Mouse (Mus musculus): ENCODE data around the gene Ccr2.
"Not testable (repeated sequence)": the region's sequence is repeated elsewhere in the genome, so short reads cannot be mapped to it uniquely, and the experiment has no call there.

The Ccr2 gene

GRCm38 (mm10) chr9:124101723-124102122 is at the start of gene Ccr2:
Gene Ccr2 (plus strand): TSS chr9:124101950.
- DNase-seq = no peak

GRCm38 (mm10) chr9:124053532-124053931 is 48.2 kb upstream of the Ccr2 start:
- DNase-seq = no peak

GRCm38 (mm10) chr9:124056158-124056709 is 45.5 kb upstream of the Ccr2 start:
- no peak for DNase-seq

- no peak for DNase-seq
Measured at GRCm38 (mm10) chr9:124059660-124060352, 41.9 kb upstream of the Ccr2 start.

DNA sequence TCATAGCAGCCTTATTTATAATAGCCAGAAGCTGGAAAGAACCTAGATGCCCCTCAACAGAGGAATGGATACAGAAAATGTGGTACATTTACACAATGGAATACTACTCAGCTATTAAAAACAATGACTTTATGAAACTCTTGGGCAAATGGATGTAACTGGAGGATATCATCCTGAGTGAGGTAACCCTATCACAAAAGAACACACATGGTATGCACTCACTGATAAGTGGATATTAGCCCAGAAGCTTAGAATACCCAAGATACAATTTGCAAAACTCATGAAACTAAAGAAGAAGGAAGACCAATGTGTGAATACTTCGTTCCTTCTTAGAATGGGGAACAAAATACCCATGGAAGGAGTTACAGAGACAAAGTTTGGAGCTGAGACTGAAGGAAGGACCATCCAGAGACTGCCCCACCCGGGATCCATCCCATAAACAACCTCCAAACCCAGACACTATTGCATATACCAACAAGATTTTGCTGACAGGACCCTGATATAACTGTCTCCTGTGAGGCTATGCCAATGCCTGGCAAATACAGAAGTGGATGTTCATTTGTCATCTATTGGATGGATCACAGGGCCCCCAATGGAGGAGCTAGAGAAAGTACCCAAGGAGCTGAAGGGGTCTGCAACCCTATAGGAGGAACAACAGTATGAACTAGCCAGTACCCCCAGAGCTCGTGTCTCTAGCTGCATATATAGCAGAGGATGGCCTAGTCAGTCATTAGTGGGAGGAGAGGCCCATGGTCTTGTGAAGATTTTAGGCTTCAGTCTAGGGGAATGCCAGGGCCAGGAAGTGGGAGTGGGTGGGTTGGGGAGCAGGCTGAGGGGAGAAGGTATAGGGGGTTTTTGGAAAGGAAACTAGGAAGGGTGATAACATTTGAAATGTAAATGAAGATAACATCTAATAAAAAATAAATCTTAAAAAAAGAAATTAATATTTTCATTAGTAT is 40.0 kb upstream of the Ccr2 start:
- DNase-seq = not testable (repeated sequence)

GRCm38 (mm10) chr9:124066572-124067103 is 35.1 kb upstream of the Ccr2 start:
- DNase-seq = no peak

DNA sequence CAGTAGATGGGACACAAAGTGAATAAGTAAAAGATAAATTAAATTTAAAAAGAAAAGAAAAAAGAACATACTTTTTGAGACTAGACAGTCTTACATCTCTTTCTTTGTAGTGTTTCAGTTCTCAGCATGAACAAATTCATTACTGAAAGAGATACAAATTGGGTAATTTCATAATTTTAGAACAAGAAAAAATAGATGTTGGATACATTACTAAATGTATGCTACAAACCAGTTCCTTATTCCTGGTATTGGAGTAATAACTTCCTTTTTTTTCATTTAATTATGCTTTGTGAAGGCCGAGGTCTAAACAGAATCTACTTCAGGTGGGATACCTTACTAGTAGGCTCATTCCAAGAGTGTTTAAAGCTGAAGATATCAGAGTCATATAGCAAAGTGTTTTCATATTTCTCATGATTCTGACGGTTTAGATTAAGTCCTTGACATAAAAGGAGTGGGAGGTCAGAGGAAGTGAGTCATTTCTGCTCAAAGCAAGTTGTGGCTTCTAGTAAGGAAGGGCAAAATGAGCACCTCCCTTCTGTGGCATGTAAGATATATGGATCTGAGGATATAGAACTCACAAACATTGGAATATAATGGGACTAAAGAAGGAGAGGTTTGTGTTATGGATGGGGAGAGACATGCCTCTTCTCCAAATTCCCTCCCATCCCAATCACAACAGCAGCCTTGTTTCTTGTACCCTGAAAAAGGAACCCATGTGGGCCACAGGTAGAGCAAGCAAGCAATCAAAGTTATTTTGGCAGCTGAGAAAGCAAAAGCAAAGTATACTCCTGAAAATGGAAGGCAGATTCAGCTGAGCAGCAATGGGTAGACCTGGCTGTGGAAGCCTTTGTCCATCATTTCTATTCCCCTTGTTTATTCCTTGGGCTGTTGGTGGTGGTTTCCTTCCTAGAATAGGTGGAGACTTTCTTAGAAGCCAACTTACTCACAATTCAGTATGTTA is 33.4 kb upstream of the Ccr2 start:
- no peak for DNase-seq

GRCm38 (mm10) chr9:124071506-124071905 is 30.2 kb upstream of the Ccr2 start:
- peak in 1 of 2 experiments; percentile 4 for DNase-seq

DNA sequence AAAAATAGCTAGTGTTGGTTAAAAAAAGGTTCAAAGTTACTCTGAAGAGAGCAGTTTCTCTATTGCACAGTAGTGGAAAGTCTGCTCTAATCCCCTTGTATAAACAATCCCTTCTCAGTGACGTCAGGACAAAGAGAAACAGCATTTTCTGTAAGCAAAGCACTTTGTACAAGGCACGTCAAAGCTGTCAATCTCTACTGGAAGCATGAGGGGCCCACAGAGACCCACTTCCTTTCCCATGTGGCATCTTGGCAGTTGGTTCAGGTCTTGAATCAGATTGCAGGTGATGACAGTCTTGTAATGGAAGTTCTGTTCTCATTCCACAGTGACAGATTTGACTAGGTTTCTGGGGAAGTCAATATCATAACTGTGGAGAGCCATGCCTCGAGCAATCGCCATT is 21.9 kb upstream of the Ccr2 start:
- DNase-seq = no peak

DNA sequence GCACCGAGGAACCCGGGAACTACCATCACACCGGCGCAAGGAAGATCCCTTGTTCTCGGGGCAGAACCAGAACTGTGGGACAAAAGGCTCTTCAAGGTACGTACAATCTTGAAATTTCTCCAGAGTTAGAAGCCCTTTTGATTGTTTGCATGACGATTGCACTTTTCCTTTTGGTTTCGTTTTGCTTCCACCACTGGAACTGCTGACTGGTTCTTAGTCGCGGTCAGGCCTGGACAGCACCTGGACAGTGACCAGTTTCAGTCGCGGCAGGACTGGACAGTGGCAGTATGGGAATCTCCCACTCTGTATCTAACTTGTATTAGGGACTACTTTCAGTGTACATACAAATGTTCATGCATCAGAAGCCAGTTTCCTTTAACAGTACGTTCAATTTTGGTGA is 21.3 kb upstream of the Ccr2 start:
- DNase-seq = not testable (repeated sequence)

DNA sequence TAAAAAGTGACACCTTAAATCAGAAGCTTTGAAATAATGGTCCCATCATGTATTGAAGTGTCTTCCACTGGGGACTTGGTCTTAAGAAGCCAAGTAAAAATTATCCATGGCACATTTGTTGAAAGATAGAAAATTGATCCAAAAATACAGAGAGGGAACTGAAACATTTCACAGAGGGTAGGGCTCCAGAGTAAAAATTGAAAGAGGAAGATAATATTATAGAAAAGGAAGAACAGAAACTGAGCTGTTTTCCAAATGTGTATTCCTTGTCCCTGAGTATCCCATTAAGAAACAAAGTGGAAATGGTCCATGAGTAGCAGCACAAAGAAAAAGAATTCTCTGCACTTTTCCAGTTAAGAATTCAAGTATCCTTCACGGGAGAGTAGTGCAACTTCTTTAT is 11.3 kb upstream of the Ccr2 start:
- DNase-seq = no peak

GRCm38 (mm10) chr9:124099127-124099526 is 2.6 kb upstream of the Ccr2 start:
- DNase-seq = no peak

DNA sequence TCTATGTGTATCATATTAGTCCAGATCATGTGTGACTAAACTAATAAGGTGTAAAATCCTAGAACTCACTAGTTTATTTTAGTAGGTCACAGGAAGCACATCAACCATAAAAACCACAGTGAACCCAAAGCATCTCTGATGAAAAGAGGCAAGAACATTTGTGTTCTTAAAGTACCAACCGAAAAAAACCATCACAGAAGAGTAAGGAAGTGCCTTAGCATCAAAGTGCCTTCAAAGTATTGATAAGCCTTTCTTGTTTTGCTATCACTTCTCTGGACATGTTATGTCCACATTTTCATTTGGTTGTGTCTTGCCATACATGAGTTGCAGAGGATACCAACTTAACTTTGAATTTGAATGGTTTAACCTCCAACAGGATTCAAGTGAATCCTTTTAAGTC is 1.4 kb upstream of the Ccr2 start:
- no peak for DNase-seq

DNA sequence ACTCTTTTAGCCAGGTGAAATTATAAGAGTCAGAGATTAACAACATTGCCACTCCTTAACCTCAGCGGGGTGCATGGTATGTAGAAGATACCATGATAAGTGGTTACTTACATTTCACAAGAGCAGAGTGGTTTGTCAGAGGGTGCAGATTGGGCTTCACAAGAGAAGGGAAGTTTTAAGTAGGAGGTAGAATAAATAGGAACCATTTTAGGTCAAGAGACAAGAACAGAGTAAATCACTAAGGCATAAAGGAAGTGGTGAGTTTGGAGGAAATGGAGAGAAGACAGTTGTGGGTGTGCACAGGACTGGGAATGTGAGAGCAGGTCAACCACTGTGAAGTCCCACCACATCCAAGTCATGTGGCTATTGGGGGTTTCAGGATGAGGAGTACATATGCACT is 1.4 kb downstream of the Ccr2 start:
- no peak for DNase-seq

- DNase-seq = no peak
Measured at GRCm38 (mm10) chr9:124105196-124105595, 3.4 kb downstream of the Ccr2 start.

DNA sequence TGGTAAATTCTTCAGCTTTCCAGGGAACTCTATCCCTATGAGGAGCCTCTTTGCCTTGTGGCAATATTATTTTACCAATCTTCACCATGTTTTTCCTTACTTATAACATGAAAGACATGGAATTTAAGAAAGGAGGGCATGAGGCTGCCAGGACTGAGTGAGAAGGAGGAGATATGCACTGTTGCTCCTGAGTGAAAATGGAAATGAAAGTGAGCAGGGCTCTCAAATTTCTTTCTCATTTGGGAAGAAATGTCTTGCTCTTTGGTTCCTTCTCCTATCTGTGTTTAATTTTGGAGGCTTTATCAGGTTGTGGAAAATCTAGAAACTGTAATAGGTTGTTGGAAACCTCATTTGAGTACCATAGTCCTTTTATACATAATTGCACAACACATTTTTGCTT is 5.5 kb downstream of the Ccr2 start:
- no peak for DNase-seq

DNA sequence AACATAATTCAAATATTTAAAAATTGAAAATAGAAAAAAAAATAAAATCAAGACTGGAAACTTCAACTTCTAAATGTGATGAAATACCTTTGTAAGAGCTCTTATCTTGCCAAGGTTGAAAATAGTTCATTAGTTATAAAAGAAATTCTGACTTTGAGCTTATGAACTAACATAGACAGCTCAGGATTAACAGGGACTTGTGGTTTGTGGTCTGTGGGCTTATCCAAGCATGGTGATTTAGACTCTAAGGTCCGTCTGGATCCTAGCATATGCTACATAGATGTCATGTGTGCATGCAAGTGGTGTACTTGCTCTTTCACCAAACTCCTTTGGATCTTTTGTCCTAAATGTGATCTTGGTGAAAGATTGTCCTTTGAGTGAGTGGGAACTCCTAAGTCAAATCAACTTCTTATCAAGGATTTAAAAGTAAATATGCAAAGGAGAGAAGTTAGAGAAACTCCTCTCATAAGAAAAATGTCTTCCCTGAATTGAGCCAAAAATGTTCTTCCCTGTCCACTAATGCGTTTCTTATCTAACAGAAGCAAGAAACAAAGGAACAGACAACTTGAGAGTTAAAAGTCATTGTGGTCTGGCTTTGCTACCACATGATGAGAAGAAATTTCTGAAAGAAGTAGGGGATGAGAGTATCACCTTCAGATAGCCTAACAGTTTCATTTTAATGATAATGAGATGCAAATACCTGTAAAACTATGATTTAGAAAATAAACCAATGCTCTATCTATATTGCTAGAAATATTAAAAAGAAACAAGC is 6.8 kb downstream of the Ccr2 start:
- no peak for DNase-seq

DNA sequence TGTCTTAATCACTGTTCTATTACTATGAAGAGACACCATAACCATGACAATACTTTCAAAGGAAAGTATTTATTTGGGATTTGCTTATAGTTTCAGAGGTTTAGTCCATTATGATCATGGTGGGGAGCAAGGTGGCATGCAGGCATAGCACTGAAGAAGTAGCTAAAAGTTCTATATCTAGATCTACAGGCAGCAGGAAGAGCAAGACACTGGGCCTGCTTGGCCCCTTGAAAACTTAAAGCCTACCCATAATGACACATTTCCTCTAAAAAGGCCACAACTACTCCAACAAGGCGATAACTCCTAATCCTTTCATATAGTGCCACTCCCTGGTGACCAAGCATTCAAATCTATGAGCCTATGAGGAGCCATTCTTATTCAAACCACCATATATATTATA is 10.2 kb downstream of the Ccr2 start:
- DNase-seq = no peak

GRCm38 (mm10) chr9:124112591-124113239 is 11.0 kb downstream of the Ccr2 start:
- no peak for DNase-seq

- no peak for DNase-seq
Measured at GRCm38 (mm10) chr9:124113777-124114176, 12.0 kb downstream of the Ccr2 start.

GRCm38 (mm10) chr9:124118489-124118888 is 16.7 kb downstream of the Ccr2 start:
- peak in 1 of 2 experiments; percentile 25 for DNase-seq
